Mouse (Mus musculus): ENCODE data around the gene Vmn1r95.
"Not testable (repeated sequence)": the region's sequence is repeated elsewhere in the genome, so short reads cannot be mapped to it uniquely, and the experiment has no call there.

Gene Vmn1r95

GRCm38 (mm10) chr7:20193410-20193809, at the start of gene Vmn1r95:
Gene Vmn1r95, plus strand, starts transcription at chr7:20193710.
- DNase-seq, result not testable (repeated sequence)

GRCm38 (mm10) chr7:20168277-20168676, 25.2 kb upstream of the Vmn1r95 start, which contains the start of gene Vmn1r94:
Gene Vmn1r94, minus strand, starts transcription at chr7:20168377.
- not testable (repeated sequence) for DNase-seq

GRCm38 (mm10) chr7:20205507-20205906, 12.0 kb downstream of the Vmn1r95 start, which contains the start of gene Gm6164:
Gene Gm6164, minus strand, starts transcription at chr7:20205607.
- not testable (repeated sequence) for DNase-seq

- not testable (repeated sequence) for DNase-seq
Measured at GRCm38 (mm10) chr7:20233728-20234127, 40.2 kb downstream of the Vmn1r95 start, which contains the start of gene Gm4498. Gene Gm4498, minus strand, starts transcription at chr7:20233828.
